Mouse (Mus musculus) layer of hippocampus, adult 9-10 months (tissue): Measurements from ENCODE around the gene Fshb.

Experiments
- DNase-seq: peaks from one replicate; pipeline ENCODE4 v3.0.0; 2022; ENCODE audit warnings: low spot score

The Fshb gene

GRCm38 (mm10) chr2:107059556-107059955 is at the start of gene Fshb:
TSS of gene Fshb (minus strand) at chr2:107059656.
- DNase-seq: no peak

- DNase-seq: no peak
Observed at GRCm38 (mm10) chr2:107084256-107084655, 24.8 kb upstream of the Fshb start.

DNA sequence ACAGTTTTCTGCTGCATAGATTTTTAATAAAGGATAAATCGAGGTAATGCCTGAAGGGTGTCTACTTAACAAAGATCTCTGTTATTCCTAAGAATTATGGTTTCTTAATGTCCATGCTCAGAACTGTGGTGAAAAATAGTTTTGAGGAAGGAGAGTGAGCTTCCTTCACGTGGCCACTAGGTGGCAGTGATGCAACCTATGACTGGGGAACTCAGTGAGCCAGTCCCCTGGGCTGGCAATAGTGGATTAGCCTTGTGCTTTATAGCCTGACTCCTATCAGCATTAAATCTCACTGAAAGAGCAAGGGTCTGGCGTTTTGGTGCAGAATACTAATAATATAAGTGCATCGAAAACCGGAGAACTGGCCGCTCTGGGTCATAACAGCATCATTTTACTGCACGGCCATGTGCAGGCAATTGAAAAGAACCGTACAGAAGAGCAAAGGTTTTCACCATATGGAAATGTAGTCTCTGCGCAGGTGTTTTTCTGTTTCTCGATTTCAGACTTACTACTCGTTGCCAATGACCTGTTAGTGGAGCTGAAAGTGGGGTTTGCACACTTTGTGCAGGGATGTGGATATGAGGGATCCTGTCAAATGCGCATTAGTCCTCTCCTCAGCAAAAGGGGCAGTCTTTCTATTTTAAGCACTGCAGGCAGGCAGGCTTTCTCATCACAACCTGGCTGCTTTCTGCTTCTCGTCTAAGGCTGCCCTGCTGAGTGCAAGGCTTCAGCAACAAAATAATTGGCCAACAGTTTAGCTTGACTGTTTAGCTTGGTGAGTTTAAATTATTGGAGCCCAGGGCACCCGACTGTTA is 23.8 kb upstream of the Fshb start:
- DNase-seq: peak; percentile 9

DNA sequence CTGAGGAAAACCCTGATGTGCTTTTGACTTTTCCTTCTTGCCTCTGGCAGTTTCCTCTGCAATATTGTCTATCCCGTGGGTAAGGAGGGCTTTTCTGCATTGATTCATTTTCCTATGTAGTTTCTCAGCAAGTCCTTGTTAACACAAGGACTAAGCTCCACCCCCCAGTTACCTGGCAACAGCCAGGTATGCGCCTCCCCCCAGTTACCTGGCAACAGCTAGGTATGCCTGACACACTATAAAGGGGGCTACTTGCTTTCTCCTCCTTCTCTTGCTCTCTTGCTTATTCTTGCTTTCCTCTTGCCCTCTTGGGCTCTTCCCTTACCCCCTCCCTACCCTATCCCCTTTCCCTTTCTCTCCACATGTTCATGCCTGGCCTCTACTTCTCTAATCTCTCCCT is 3.8 kb upstream of the Fshb start:
- DNase-seq: no peak

DNA sequence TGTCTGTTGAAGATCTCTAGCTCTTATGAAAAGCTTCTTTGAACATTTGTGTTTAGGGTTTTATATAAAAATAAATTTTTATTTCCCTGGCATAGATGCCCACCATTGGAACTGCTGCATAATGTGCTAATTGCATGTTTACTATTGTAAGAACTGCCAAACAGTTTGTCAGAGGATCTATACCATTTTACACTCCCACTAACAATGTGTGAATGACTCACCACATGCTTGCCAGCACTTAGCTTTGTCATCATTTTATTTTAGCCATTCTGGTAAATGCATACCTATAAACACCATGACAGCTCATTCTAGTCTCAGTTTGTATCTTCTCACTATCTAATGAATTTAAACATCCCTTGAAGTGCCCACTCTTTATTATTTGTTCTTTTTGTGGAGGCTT is 13.5 kb downstream of the Fshb start:
- DNase-seq: no peak

GRCm38 (mm10) chr2:107040816-107041215 is 18.6 kb downstream of the Fshb start:
- DNase-seq: no peak

GRCm38 (mm10) chr2:107035980-107036379 is 23.5 kb downstream of the Fshb start:
- no peak for DNase-seq

DNA sequence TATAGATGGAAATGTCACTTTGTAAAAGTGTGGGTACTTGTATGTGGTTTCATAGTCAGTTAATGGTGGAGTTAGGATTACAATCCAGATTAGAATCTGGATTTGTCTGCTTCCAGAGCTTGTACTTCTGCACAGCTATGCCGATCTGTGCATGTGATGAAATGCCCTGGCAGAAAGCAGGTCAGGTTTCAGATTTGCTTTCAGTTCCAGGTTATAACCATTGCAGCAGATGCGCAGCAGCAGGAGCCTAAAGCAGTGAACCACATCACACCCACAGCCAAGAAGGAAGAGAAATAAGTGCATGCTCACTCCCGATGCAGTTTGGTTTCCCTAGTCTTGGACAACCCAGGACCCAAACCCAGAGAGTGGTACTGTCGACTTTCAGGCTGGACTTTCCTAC is 34.8 kb downstream of the Fshb start:
- DNase-seq: no peak

- no peak for DNase-seq
Observed at GRCm38 (mm10) chr2:107022713-107023112, 36.7 kb downstream of the Fshb start.

DNA sequence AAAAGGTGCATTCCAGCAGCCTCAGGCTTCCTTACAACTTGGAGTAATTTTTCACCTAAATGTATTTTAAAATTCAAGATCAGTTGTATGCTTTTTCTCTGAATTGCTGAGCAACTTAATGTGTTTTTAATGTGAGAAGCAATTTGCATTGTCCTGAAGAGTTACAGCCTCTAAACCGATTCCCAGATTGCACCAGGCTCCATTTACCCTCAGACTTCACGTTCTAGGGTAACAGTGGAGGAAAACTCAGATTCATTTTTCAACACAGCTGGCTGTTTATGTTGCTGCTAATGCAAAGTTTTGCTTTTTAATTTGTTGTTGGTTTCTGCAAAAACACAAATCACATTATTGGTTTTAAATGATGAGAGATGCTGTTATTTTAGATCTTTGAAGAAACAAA is 40.1 kb downstream of the Fshb start:
- no peak for DNase-seq

GRCm38 (mm10) chr2:107013161-107013560 is 46.3 kb downstream of the Fshb start:
- DNase-seq: no peak

DNA sequence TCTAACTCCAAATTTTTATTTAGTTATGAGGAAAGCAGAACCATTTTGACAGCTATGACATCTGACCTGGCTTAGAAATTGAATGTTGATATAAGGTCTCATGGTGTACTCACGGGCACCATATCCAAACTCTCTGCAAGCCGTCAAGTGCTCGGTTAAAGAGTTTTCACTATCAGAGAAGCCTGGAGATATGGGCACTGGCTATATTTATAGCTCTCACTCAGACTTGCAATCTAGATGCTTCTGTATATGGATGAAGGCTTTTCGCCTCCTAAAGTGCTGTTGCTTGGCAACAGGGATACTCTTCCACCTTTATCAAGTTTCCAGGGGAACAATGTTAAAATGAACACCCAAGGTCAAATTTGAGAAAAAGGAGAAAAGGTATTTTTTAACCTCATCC is 47.1 kb downstream of the Fshb start:
- no peak for DNase-seq

DNA sequence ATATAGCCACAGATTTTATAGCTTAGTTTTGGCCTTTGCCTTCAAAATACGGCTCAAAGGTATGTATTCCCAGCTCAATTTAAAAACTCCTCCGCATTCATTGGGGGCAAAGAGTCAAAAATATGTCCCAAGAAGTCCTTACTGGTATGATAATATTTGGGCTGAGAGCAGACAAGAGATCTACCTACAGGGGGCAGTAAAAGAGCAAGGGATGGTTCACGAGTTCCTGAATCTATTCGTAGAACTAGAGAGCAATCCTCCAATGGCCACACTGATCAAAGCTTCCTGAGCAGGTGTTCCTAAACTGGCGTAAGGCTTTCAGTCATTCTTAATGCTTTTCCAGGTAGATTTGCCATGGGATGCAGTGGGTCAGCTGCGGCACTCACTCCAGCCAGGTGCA is 49.3 kb downstream of the Fshb start:
- peak; percentile 8 for DNase-seq

GRCm38 (mm10) chr2:107006378-107006777 is 53.1 kb downstream of the Fshb start:
- DNase-seq: no peak
